Mouse (Mus musculus) forebrain, embryonic 13.5 days (tissue): ENCODE measurements around the gene Fmr1. TPM values are rescaled to one million over a fixed set of nuclear protein-coding genes. Genes with fewer than 3 reads are reported as not detected.
"Not testable (repeated sequence)": the region's sequence is repeated elsewhere in the genome, so short reads cannot be mapped to it uniquely, and the experiment has no call there.

Source experiments
- ATAC-seq: fragments of 200-750 bp; cut with Nextera tagmentation; 2 replicates; pipeline ENCODE4 v1.8.0; 2017
- H3K27ac ChIP-seq: fragments of 300-500 bp; sonication (generic); 2 replicates; pipeline ENCODE4 v1.5.1; 2015; ENCODE audit warnings: inconsistent platforms, mild to moderate bottlenecking, moderate library complexity
- H3K27me3 ChIP-seq: fragments of 300-500 bp; sonication (generic); 2 replicates; pipeline ENCODE4 v1.6.1; 2015; ENCODE audit warnings: mild to moderate bottlenecking, inconsistent platforms
- H3K36me3 ChIP-seq: fragments of 300-500 bp; sonication (generic); 2 replicates; pipeline ENCODE4 v1.6.1; 2015; ENCODE audit warnings: mild to moderate bottlenecking, inconsistent platforms; ENCODE audit not compliant: poor library complexity, severe bottlenecking
- H3K4me1 ChIP-seq: fragments of 300-500 bp; sonication (generic); 2 replicates; pipeline ENCODE4 v1.6.1; 2015; ENCODE audit warnings: inconsistent platforms
- H3K4me2 ChIP-seq: fragments of 300-500 bp; sonication (generic); 2 replicates; pipeline ENCODE4 v1.6.1; 2015; ENCODE audit warnings: inconsistent platforms, mild to moderate bottlenecking, moderate library complexity
- H3K4me3 ChIP-seq: fragments of 300-500 bp; sonication (generic); 2 replicates; pipeline ENCODE4 v1.5.1; 2015; ENCODE audit warnings: mild to moderate bottlenecking, inconsistent platforms
- H3K9ac ChIP-seq: fragments of 300-500 bp; sonication (generic); 2 replicates; pipeline ENCODE4 v1.6.1; 2015; ENCODE audit warnings: mild to moderate bottlenecking, inconsistent platforms
- H3K9me3 ChIP-seq: fragments of 300-500 bp; sonication (generic); replicated peaks from 2 replicates; pipeline ENCODE4 v1.6.1; 2016; ENCODE audit warnings: inconsistent platforms
- WGBS: fragments of 180-500 bp; shearing (Covaris S2); methylation state at CpG from one replicate; pipeline ENCODE4 v1.1.7; 2015; 5-methylcytosine and 5-hydroxymethylcytosine counted together
- polyA plus RNA-seq: library from polyadenylated mRNA; unstranded; fragments of >200 nt; fragmentation: Nextera tagmentation; extraction: Ambion mirVana; gene quantifications from 2 replicates; pipeline ENCODE4 v1.2.1, GENCODE M21; 2015

Gene Fmr1
- 60.4 and 63.2 TPM in 2 replicates for polyA plus RNA-seq

DNA sequence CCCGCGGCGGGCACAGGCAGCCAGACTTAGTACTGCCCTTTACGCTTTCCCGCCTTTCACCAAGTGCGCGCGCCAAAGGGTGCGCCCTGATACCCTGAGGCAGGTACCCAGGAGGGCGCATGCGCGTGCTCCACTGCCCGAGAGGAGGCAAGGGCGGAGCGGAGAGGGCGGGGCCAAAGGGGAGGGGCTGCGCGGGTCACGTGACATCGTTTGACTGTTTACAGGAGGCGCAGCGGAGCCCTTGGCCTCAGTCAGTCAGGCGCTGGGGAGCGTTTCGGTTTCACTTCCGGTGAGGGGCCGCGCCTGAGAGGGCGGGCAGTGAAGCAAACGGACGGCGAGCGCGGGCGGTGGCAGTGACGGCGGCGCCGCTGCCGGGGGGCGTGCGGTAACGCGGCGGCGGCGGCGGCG is at the start of gene Fmr1:
Gene Fmr1, plus strand, starts transcription at position 209 of the 408 bp plus-strand sequence.
- Histone ChIP-seq H3K9me3 (no peaks in the 10 kb centered on the region), H3K27ac (peak within 1 kb of the TSS; percentile 91), H3K27me3 (no peaks in the 10 kb centered on the region), H3K36me3 (no peaks in the 10 kb centered on the region), H3K4me2 (peak within 1 kb of the TSS; percentile 56), H3K4me1 (no peaks in the 10 kb centered on the region; the same call in 1 of the 2 replicates), H3K9ac (peak within 1 kb of the TSS; percentile 83), H3K4me3 (peak within 1 kb of the TSS; percentile 66)
- peak; percentile 98 for ATAC-seq
- 22% methylated on average over 36 of the region's 49 CpGs for WGBS

DNA sequence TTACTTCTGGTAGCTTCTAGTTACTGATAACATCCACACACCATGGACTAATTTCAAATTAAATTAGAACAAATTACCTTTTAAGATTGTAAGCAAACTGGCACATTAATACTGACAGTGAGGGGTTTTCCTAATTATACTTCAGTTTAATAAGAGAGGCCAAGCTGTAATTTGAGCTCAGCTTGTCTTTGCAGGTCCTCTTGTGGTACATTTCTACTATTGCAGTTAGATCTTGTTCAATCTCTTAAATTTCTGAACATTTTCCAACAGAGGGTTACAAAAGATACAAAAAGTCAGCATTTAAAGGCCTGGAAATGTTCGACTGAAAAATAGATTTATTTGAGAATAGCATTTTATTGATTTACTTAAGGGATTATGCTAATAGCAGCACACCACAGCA is 36.7 kb upstream of the Fmr1 start:
- H3K9me3 ChIP-seq: no peaks in the 10 kb centered on the region
- no peaks in the 10 kb centered on the region for H3K27me3 ChIP-seq
- H3K9ac ChIP-seq: no peak overlapping the region
- H3K4me1 ChIP-seq: no peaks in the 10 kb centered on the region
- no peak overlapping the region for H3K4me2 ChIP-seq
- ATAC-seq: no peak
- H3K27ac ChIP-seq: no peak overlapping the region
- 51% methylated on average over 1 of the region's 1 CpGs for WGBS
- no peak overlapping the region for H3K4me3 ChIP-seq
- no peaks in the 10 kb centered on the region for H3K36me3 ChIP-seq

DNA sequence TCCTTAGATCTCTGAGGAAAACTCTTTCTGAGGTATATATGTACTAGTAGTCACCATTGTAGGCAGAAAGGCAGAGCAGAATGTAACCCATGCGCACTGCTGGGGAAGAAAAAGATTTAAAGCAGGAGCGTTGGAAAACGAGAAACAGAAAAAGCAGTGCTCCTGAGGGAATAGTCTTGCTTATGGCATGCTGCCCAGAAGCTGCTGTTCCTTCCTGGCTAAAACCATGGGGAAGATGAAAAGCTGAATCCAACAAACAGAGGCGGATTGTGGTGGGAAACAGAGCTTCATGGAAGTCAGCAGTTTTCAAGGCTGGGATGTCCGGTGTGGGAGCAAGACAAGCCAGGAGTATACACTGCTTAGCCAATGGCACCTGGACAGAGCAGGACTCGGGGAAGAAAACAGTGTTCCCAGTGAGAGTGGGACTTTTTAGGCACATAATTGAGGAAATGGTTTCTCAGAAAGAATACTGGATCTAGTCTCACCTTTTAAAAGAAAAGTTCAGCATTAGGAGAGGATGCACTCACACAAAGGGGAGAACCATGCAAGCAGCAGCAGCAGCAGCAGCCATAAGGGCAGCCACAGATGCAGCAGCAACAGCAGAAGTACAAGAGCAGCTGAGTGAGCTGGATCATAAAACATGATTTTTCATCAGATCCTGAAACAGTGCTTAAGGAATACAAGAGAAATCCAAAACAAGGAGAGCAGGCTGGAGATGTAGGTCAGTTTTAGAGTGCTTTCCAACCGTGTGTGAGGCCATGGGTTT is 33.0 kb upstream of the Fmr1 start:
- Histone ChIP-seq H3K27me3 (no peaks in the 10 kb centered on the region), H3K4me2 (no peak overlapping the region), H3K9me3 (no peaks in the 10 kb centered on the region), H3K27ac (no peak overlapping the region), H3K9ac (no peak overlapping the region), H3K36me3 (no peaks in the 10 kb centered on the region), H3K4me3 (no peak overlapping the region), H3K4me1 (no peaks in the 10 kb centered on the region)
- ATAC-seq: peak; percentile 51; the same call in 1 of the 2 replicates
- WGBS: 55% methylated on average over 7 of the region's 7 CpGs

DNA sequence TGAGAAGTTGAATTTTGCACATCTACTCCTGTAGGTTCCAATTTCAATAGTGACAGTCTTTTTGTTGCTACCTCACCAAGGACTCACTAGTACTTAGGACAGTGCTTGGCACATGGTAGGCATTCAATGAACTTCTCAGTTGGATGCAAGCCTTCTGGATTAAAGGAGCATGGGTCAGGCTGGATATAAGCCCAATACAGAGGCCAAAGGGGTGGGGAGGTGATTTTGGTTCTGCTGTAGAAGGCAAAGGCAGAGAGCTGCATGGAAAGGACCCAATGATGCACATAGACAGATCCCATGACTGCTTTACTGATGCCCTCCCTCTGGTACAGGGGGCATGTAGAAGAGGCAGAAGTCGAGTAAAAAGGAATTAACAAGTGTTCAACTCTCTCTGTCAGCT is 833 bp upstream of the Fmr1 start:
- Histone ChIP-seq H3K4me1 (no peaks in the 10 kb centered on the region; the same call in 1 of the 2 replicates), H3K9me3 (no peaks in the 10 kb centered on the region), H3K9ac (no peak overlapping the region), H3K4me2 (peak overlapping the region; percentile 55; the same call in 1 of the 2 replicates), H3K36me3 (no peaks in the 10 kb centered on the region), H3K27me3 (no peaks in the 10 kb centered on the region), H3K4me3 (no peak overlapping the region), H3K27ac (no peak overlapping the region)
- WGBS: 39% methylated on average over 1 of the region's 1 CpGs
- ATAC-seq: no peak

DNA sequence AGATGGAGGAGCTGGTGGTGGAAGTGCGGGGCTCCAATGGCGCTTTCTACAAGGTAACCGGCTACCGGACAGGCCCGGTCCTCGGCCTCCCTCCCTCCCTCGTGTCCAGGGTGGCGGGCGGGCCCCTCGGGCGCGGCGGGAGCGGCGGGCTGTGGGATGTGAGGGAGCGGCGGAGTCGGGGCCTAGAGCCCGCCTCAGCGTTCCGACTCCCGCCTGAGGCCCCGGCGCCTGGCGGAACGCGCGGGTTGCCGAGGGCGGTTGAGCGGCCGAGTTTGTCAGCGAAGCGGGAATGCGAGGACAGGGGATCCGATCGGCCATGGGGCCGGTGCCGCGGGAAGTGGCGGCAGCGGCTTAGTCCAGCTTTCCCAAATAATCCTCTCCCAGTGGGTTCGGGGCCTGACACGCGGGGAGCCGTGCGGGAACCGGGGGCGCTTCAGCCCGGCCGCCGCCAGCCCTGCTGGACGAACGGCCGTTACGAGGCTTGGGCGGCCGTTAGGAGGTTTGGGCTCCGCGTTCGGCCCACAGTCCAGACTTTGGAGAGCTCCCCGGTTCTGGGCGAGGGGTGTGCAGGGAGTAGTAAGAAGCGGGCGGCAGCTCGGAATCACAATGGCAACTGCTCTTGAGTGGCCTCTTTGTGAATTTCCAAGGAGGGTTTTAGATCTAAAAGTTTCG is 610 bp downstream of the Fmr1 start:
- Histone ChIP-seq H3K36me3 (no peaks in the 10 kb centered on the region), H3K9me3 (no peaks in the 10 kb centered on the region), H3K4me3 (peak overlapping the region; percentile 66), H3K4me1 (no peaks in the 10 kb centered on the region; the same call in 1 of the 2 replicates), H3K4me2 (peak overlapping the region; percentile 56), H3K27me3 (no peaks in the 10 kb centered on the region), H3K27ac (peak overlapping the region; percentile 91), H3K9ac (peak overlapping the region; percentile 83)
- ATAC-seq: peak; percentile 79
- 19% methylated on average over 45 of the region's 67 CpGs for whole genome bisulfite sequencing

DNA sequence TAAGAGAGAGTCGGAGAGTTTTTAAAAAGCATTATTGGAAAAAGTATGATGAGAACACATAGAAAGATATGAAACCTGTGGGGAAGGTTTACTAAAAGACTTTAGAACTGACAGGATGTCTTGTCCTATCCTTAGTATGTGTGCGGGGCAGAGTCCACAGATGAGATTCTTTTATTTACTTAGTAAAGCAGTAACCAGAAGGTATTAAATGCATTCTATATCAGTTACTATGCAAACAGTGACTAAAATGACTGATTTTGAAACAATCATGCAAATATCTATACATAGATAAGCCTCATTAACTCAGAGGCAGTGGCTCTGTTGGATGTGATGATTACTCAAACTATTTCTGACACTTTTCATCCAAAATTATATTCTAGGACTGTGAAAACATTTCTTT is 6.4 kb downstream of the Fmr1 start:
- ATAC-seq: no peak
- no peak overlapping the region for H3K4me3 ChIP-seq

DNA sequence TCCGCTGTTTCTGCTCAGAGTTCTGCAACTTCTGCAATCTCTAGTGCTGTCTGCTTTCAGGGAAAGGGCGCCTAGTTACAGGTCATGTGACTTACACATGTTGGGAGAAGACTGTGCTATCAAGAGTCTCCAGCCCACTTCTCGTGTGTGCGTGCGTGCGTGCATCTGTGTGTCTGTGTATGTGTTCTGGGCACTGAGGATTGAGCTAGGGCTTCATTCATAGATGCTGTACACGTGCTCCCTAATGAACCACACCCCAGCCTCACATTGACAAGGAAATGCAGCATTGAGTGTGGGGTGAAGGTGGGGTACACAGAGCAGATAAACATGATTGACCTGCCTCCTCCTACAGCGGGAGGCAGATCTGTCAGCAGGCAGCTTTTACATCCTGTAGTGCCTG is 13.6 kb downstream of the Fmr1 start:
- not testable (repeated sequence) for H3K9me3 ChIP-seq, H3K4me3 ChIP-seq, H3K4me2 ChIP-seq, H3K27ac ChIP-seq, H3K27me3 ChIP-seq, H3K36me3 ChIP-seq, ATAC-seq, H3K9ac ChIP-seq, H3K4me1 ChIP-seq
- 90% methylated on average over 8 of the region's 8 CpGs for WGBS

More for the DNA sequence above, 6.4 kb downstream of the Fmr1 start:
- WGBS: 81% methylated on average over 2 of the region's 2 CpGs
- H3K9me3 ChIP-seq: no peaks in the 10 kb centered on the region
- no peaks in the 10 kb centered on the region; the same call in 1 of the 2 replicates for H3K4me1 ChIP-seq
- H3K27ac ChIP-seq: no peak overlapping the region
- H3K36me3 ChIP-seq: no peaks in the 10 kb centered on the region
- no peak overlapping the region for H3K4me2 ChIP-seq
- no peak overlapping the region for H3K9ac ChIP-seq
- H3K27me3 ChIP-seq: no peaks in the 10 kb centered on the region

DNA sequence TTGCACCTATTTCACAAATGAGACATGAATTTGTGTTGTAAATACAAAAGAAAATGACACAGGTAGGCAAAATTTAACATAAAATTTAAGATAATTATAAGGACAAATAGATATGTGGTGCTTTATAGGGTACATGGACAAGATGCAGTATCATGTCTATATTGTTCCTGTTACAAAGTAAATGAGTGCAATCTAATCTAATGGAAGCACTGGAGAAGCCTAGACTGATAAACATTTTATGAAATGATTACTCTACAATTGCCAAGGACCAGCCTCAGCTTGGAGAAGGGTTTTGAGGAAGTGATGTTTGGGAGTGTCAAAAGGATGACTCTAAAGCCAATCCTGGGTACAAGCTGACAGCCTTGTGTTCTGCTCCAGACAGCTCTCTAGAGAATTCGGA is 58.6 kb downstream of the Fmr1 start:
- WGBS: 82% methylated on average over 1 of the region's 1 CpGs
- H3K27ac ChIP-seq: no peak overlapping the region
- no peak overlapping the region for H3K9ac ChIP-seq
- no peak overlapping the region for H3K4me2 ChIP-seq
- ATAC-seq: no peak
- no peaks in the 10 kb centered on the region for H3K9me3 ChIP-seq
- H3K4me1 ChIP-seq: no peaks in the 10 kb centered on the region
- no peaks in the 10 kb centered on the region for H3K36me3 ChIP-seq
- no peaks in the 10 kb centered on the region for H3K27me3 ChIP-seq
- no peak overlapping the region for H3K4me3 ChIP-seq

DNA sequence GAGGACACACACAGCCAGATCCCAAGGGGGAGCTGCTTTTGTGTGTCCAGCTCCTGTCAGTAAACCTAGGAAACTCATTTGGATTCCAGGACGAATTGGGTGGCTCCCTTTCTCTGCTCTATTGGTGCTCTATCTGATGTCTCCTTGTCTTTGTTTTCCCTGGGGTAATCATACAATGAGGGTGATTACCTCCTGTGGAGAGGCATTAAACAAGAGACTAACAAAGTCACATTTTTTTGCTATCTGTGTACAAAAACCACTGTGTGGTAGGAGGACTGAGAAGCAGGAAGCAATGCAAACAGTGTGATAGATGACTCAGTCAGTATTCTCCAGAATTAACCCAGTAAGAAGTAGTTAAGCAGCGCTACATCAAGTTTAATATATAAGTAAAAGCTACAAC is 61.7 kb downstream of the Fmr1 start:
- Histone ChIP-seq H3K4me1 (no peaks in the 10 kb centered on the region), H3K9ac (no peak overlapping the region), H3K9me3 (no peaks in the 10 kb centered on the region), H3K27ac (no peak overlapping the region), H3K36me3 (no peaks in the 10 kb centered on the region), H3K4me3 (no peak overlapping the region), H3K4me2 (no peak overlapping the region), H3K27me3 (no peaks in the 10 kb centered on the region)
- 42% methylated on average over 2 of the region's 2 CpGs for WGBS
- ATAC-seq: no peak

DNA sequence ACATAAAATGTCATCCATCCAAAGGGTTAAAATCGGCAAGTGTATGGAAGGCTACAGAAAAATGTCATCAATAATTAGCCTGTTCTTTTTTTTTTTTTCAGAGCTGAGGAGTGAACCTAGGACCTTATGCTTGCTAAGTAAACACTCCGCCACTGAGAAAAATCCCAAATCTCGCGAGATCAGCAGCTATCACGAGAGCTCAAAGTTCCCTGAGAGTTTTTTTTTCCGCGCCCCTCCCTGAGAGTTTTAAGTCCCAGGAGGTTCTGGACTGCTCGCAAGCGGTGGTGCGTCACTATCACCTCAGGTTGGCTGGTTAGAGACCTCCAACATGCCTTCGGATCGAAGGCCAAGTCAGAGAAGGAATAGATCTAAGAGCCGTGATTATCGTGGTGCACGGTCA is 83.3 kb downstream of the Fmr1 start, which contains the start of gene Fmr1nb:
Gene Fmr1nb, plus strand, starts transcription at position 234 of the 400 bp plus-strand sequence.
- no peaks in the 10 kb centered on the region for H3K9me3 ChIP-seq
- 84% methylated on average over 15 of the region's 15 CpGs for WGBS
- H3K9ac ChIP-seq: no peak within 1 kb of the TSS
- H3K4me1 ChIP-seq: no peaks in the 10 kb centered on the region
- no peaks in the 10 kb centered on the region for H3K27me3 ChIP-seq
- ATAC-seq: no peak
- H3K27ac ChIP-seq: no peak within 1 kb of the TSS
- no peaks in the 10 kb centered on the region for H3K36me3 ChIP-seq
- no peak within 1 kb of the TSS for H3K4me3 ChIP-seq
- H3K4me2 ChIP-seq: no peak within 1 kb of the TSS
